Mouse (Mus musculus): ENCODE data around the gene Wdr6.
"Not testable (repeated sequence)": the region's sequence is repeated elsewhere in the genome, so short reads cannot be mapped to it uniquely, and the experiment has no call there.

Wdr6 gene

GRCm38 (mm10) chr9:108578545-108579343, at the start of gene Wdr6:
TSS of gene Wdr6 (minus strand) at chr9:108578739.
- ATAC-seq (ENCODE audit: low TSS enrichment) = peak; percentile 74

GRCm38 (mm10) chr9:108628141-108628540, 49.6 kb upstream of the Wdr6 start:
- no peak for ATAC-seq (ENCODE audit: low TSS enrichment)

DNA sequence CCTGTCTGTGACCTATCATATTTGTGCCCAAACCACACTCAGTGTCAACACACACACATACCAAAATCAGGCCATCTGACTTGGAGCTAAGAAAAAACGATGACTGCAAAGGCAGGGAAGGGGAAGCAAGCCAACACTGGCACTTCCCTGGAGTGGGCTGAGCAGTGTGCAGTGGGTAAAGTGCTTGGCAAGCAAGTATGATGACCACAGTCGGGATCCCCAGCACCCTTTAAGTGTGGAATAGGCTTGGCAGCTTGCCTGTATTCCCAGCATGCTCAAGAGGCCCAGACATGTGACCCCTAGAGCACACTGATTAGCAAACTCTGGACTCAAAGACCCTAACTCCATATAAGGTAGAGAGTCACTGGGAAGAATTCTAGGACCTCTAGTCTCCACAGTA, 48.0 kb upstream of the Wdr6 start:
- ATAC-seq (ENCODE audit: low TSS enrichment) = no peak

GRCm38 (mm10) chr9:108617301-108617700, 38.8 kb upstream of the Wdr6 start:
- ATAC-seq (ENCODE audit: low TSS enrichment) = no peak

DNA sequence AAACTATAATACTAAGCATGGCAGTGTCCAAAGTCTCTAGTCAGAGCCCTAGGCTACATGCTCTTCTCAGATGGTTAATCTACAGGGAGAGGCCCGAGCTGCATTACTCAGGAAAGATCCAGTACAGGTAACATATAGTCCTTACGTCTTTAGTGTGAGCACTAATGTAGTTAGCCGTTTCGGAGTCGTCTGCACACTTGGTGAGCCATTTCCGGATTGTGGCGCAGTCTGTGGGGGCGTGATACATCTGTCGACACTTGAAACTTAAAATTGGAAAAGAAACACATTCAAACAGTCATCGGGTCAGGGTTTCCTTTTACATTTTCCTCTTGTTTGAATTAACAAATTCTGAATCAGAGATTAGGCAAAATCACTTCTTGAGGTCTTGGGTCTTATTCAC, 32.9 kb upstream of the Wdr6 start:
- peak; percentile 55; the same call in 1 of the 2 replicates for ATAC-seq (ENCODE audit: low TSS enrichment)

DNA sequence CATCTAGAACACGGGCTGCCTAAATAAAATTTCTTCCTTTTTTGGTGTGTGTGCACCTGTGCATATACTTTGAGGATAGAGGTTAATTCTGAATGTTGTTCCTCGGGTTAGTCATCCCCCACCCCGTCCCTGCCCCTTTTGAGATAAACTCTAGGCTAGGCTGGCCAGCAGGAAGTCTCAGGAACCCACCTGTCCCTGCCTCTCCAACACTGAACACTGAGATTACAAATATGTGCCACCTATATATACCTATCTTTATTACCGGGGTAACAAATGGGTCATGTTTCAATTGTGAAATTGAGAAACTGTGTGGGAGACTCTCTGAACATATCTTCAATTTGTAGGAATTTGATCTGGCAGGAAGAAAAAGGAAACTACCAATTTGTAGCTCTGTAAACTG, 30.4 kb upstream of the Wdr6 start:
- ATAC-seq (ENCODE audit: low TSS enrichment) = no peak

GRCm38 (mm10) chr9:108607929-108608328, 29.4 kb upstream of the Wdr6 start:
- ATAC-seq (ENCODE audit: low TSS enrichment) = not testable (repeated sequence)

- no peak for ATAC-seq (ENCODE audit: low TSS enrichment)
Measured at GRCm38 (mm10) chr9:108601986-108602385, 23.4 kb upstream of the Wdr6 start.

DNA sequence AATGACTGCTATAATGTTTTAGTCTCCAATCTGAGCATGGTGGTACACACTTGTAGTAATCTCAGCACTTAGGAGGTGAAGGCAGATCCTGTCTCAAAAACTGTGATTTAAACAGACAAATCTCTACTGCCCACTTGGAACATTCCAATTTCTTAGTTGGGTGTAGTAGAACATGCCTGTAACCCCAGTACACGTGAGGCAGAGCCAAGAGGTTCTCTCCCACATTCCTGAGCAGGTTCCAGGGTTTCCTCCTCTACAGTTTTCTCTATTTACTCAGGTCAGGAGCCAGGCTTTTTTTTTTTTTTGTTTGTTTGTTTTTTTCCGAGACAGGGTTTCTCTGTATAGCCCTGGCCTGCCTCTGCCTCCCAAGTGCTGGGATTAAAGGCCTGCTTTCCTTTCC, 21.5 kb upstream of the Wdr6 start:
- no peak for ATAC-seq (ENCODE audit: low TSS enrichment)

GRCm38 (mm10) chr9:108599021-108599566, 20.6 kb upstream of the Wdr6 start:
- no peak for ATAC-seq (ENCODE audit: low TSS enrichment)

GRCm38 (mm10) chr9:108596998-108597764, 18.6 kb upstream of the Wdr6 start, which contains the start of gene P4htm:
TSS of gene P4htm (minus strand) at chr9:108597667.
- peak; percentile 91 for ATAC-seq (ENCODE audit: low TSS enrichment)

- no peak for ATAC-seq (ENCODE audit: low TSS enrichment)
Measured at GRCm38 (mm10) chr9:108594354-108594753, 15.8 kb upstream of the Wdr6 start.

- ATAC-seq (ENCODE audit: low TSS enrichment) = no peak
Measured at GRCm38 (mm10) chr9:108591462-108591861, 12.9 kb upstream of the Wdr6 start.

- ATAC-seq (ENCODE audit: low TSS enrichment) = no peak
Measured at GRCm38 (mm10) chr9:108589229-108589628, 10.7 kb upstream of the Wdr6 start.

DNA sequence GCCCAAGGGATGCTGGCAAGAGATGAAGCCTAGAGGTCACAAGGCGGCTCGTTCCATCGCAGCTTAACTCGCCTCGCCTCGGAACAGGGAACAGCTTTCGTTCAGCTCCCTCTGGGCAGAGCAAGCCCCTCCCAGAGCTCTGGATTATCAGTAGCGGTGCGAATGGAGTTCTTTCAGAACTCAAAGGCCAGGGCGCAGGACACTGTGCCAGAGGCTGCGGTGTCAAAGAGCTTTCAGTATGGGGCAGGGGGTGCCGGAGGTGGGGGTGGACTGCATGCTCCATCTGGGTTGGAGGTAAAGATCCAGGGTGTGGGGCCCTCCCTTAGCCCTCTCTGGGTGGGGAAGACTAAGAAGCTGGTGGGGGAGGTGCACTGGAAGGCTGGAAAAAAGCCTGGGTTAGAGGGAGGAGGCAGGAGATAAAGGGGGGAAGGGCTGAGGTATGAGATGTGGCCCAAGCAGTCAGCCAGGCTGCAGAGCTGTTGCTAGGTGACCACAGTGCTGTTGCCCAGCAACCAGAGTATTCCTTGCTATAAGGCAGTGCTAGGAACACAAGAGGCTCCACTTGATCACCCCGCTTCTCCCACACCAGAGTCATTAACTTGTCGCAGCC, 9.1 kb upstream of the Wdr6 start:
- ATAC-seq (ENCODE audit: low TSS enrichment) = peak; percentile 95

DNA sequence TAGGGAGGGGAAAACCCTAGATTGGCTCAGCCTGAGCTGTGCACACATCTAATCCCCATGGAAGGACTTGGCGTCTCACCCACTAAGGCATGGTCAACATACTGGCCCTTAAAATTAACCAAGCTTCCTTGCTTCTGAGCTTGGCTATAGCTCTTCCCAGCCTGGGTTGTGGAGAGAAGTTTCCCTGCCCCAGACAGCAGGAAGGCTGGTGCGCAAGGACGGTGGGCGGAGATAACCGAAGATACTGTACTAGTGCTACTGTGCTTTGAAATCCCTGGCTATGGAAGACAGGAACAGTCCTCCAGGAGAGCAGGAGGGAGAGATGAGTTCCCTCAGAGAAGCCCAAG, 778 bp upstream of the Wdr6 start:
- ATAC-seq (ENCODE audit: low TSS enrichment) = no peak

GRCm38 (mm10) chr9:108577934-108578544, 500 bp downstream of the Wdr6 start:
- ATAC-seq (ENCODE audit: low TSS enrichment) = 0 out of 2 replicates have a peak, but pooled peaks have one; percentile 20

DNA sequence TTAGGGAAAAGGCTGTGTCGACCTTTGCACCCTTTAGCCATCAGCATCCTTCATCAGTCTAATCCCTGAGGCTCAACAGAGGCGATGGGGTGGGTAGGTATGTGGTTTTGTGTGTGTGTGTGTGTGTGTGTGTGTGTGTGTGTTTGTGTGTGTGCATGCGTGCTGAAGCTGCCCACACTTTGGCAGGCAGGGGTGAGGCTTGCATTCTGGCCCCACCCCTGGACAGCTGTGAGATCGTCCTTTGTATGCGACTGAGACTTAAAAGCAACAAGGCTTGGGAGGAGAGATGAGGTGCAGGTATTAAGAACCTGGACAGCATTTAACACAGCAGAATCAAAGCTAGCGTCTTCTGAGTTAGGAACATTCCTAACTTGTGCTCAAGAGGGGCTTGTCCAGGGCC, 1.5 kb downstream of the Wdr6 start:
- ATAC-seq (ENCODE audit: low TSS enrichment) = no peak

- no peak for ATAC-seq (ENCODE audit: low TSS enrichment)
Measured at GRCm38 (mm10) chr9:108575321-108576297, 2.9 kb downstream of the Wdr6 start.

- ATAC-seq (ENCODE audit: low TSS enrichment) = no peak
Measured at GRCm38 (mm10) chr9:108574921-108575320, 3.6 kb downstream of the Wdr6 start.

All from frontal cortex, adult (tissue).